Comparison of ENCODE assay signal across 15 mouse cellular contexts in the genomic region with DNA sequence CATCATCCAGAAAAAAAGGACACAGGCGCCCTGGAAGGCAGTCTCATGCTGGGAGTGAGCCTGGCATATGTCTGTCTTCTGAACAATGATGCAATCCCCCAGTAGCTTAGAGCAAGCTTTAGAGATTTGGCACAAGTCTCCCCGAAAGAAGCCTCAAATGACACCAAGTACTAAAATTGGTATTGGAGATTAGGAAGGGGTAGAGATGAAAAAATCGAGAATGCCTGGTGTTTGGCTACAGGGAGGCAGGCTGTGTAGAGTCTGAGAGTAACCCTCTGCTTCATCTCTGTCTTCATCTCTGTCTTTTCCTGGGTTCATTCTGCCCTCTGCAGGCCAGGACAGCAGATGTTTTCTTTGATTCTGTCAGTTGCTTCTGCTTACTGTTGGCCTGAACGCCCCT. TPM values are rescaled to one million over a fixed set of nuclear protein-coding genes. Genes with fewer than 3 reads are reported as not detected.
DNase-seq lines count a peak whose midpoint lies in the region; ATAC-seq and TF ChIP-seq lines count a peak whose summit lies in the region.
"Had no signal": no experiment of that assay in that cellular context is flagged by ENCODE, and none has a peak within 500 bp of the region (broad histone marks: within the 10 kb centered on the region; RNA-seq: fewer than 3 reads in every experiment).

No protein-coding gene starts in this region.

- H3K4me3 ChIP-seq in forebrain, postnatal 0 days (ENCODE audit: low read depth, low read length), result no peak overlapping the region
- H3K4me3 ChIP-seq in forebrain, embryonic 15.5 days, result no peak overlapping the region
- no peak overlapping the region for H3K4me3 ChIP-seq in layer of hippocampus, adult 2 months
- H3K4me3 ChIP-seq: limb, embryonic 13.5 days; megakaryocyte, embryonic 14.5 days had no signal

- no peak overlapping the region for H3K9ac ChIP-seq in forebrain, postnatal 0 days
- no peak overlapping the region for H3K9ac ChIP-seq in forebrain, embryonic 15.5 days (replicated peaks)
- H3K9ac ChIP-seq: limb, embryonic 13.5 days; liver, postnatal 0 days had no signal

- no peak overlapping the region for H3K4me2 ChIP-seq in forebrain, postnatal 0 days (ENCODE audit: low read depth)
- H3K4me2 ChIP-seq in forebrain, embryonic 15.5 days (replicated peaks), result no peak overlapping the region
- H3K4me2 ChIP-seq: limb, embryonic 13.5 days had no signal

- H3K4me1 ChIP-seq in forebrain, postnatal 0 days (ENCODE audit: insufficient read depth), result no peaks in the 10 kb centered on the region
- H3K4me1 ChIP-seq in forebrain, embryonic 15.5 days, result peaks cover 7% of the 10 kb centered on the region
- H3K4me1 ChIP-seq: limb, embryonic 13.5 days; megakaryocyte, embryonic 14.5 days had no signal

- ATAC-seq in forebrain, postnatal 0 days, result peak; percentile 58
- no peak for ATAC-seq in forebrain, embryonic 15.5 days (replicated peaks)
- no peak for ATAC-seq in megakaryocyte, adult 5-6 weeks (ENCODE audit: poor library complexity, severe bottlenecking)
- ATAC-seq: liver, postnatal 0 days had no signal

- H3K27me3 ChIP-seq in forebrain, postnatal 0 days (ENCODE audit: insufficient read depth, low read length), result no peaks in the 10 kb centered on the region
- H3K27me3 ChIP-seq in forebrain, embryonic 15.5 days, result no peaks in the 10 kb centered on the region
- H3K27me3 ChIP-seq: limb, embryonic 13.5 days; megakaryocyte, embryonic 14.5 days had no signal

- DNase-seq in forebrain, postnatal 0 days, result no peak
- DNase-seq in layer of hippocampus, adult 2 months (ENCODE audit: low spot score in 2 of 2), result no peak
- no peak for DNase-seq in layer of hippocampus, postnatal 36 days
- peak; percentile 51 for DNase-seq in 3T3-L1 (ENCODE audit: low read depth, low spot score)
- peak; percentile 49 for DNase-seq in brain, adult 2 months (ENCODE audit: low read depth, low spot score)
- DNase-seq in layer of hippocampus, adult 8-10 months (ENCODE audit: low spot score in 2 of 2), result no peak
- DNase-seq: adrenal gland, adult 2 months; heart, postnatal 14 days; kidney, adult 18-20 months; liver, postnatal 0 days; thymus, adult 18-20 months had no signal

- no peak overlapping the region for H3K27ac ChIP-seq in forebrain, postnatal 0 days (ENCODE audit: low read depth, low read length)
- no peak overlapping the region for H3K27ac ChIP-seq in forebrain, embryonic 15.5 days (replicated peaks)
- peak overlapping the region; percentile 6 for H3K27ac ChIP-seq in layer of hippocampus, adult 2 months
- H3K27ac ChIP-seq: limb, embryonic 13.5 days had no signal

- peak; percentile 62 for TF ChIP-seq CTCF in forebrain, postnatal 0 days (IDR thresholded peaks at IDR 0.05; ENCODE audit: low read depth)
- peak; percentile 65 for TF ChIP-seq CTCF in layer of hippocampus, adult 2 months (conservative IDR thresholded peaks at IDR 0.05)

- H3K36me3 ChIP-seq in forebrain, postnatal 0 days (ENCODE audit: insufficient read depth), result no peaks in the 10 kb centered on the region
- no peaks in the 10 kb centered on the region for H3K36me3 ChIP-seq in forebrain, embryonic 15.5 days
- H3K36me3 ChIP-seq: limb, embryonic 13.5 days had no signal

- WGBS in forebrain, postnatal 0 days, result 60% methylated on average over 4 of the region's 4 CpGs
- WGBS in forebrain, embryonic 15.5 days, result 74% methylated on average over 4 of the region's 4 CpGs

- no peaks in the 10 kb centered on the region for H3K9me3 ChIP-seq in forebrain, postnatal 0 days (ENCODE audit: low read length)
- H3K9me3 ChIP-seq in forebrain, embryonic 15.5 days, result no peaks in the 10 kb centered on the region
- H3K9me3 ChIP-seq: limb, embryonic 13.5 days; megakaryocyte, embryonic 14.5 days had no signal

RNA-seq across cellular contexts. Expression of a gene that starts 24.5 kb away (rescaled TPM):
- total RNA-seq in forebrain, postnatal 0 days (2014; rRNA removed), result 14.1 and 14.7 TPM in 2 replicates
- 6.5 and 9.2 TPM in 2 replicates for polyA plus RNA-seq in forebrain, postnatal 0 days (2015; fragmentation: Nextera tagmentation; extraction: Ambion mirVana)
- 20.9 and 21.4 TPM in 2 replicates for polyA plus RNA-seq in forebrain, embryonic 15.5 days (2015; fragmentation: Nextera tagmentation; extraction: Ambion mirVana)
- total RNA-seq in layer of hippocampus, adult 2 months (2021), result 10 to 100 TPM; 39.7 to 51.1 TPM
- total RNA-seq in layer of hippocampus, postnatal 36 days (2021), result 10 to 100 TPM; 39.2 to 40.3 TPM
- 10 to 100 TPM; 41.3 to 56.1 (median 50.2) TPM for total RNA-seq in layer of hippocampus, adult 8-10 months (2022)
- 6.0 and 7.0 TPM in 2 replicates for total RNA-seq in megakaryocyte, adult 5-6 weeks (2015)
- total RNA-seq in megakaryocyte, adult 5-6 weeks (2017), result 8.3 and 10.1 TPM in 2 replicates

RNA-seq across cellular contexts. Expression of a gene that starts 32.1 kb away (rescaled TPM):
- total RNA-seq in forebrain, postnatal 0 days (2014; rRNA removed), result 2.2 and 3.1 TPM in 2 replicates
- 4.3 and 5.6 TPM in 2 replicates for polyA plus RNA-seq in forebrain, postnatal 0 days (2015; fragmentation: Nextera tagmentation; extraction: Ambion mirVana)
- 1.9 and 3.0 TPM in 2 replicates for polyA plus RNA-seq in forebrain, embryonic 15.5 days (2015; fragmentation: Nextera tagmentation; extraction: Ambion mirVana)
- total RNA-seq in layer of hippocampus, adult 2 months (2021), result 1 to 10 TPM; 2.4 to 2.5 TPM
- total RNA-seq in layer of hippocampus, postnatal 36 days (2021), result 1 to 10 TPM; 2.6 to 3.4 TPM
- 1 to 10 TPM; 2.1 to 4.2 (median 2.6) TPM for total RNA-seq in layer of hippocampus, adult 8-10 months (2022)
- not detected in 2 replicates for total RNA-seq in megakaryocyte, adult 5-6 weeks (2015)
- total RNA-seq in megakaryocyte, adult 5-6 weeks (2017), result not detected in 2 replicates
- polyA plus RNA-seq: adrenal gland, adult 2 months; liver, postnatal 0 days had no signal

RNA-seq across cellular contexts. Expression of a gene that starts 49.8 kb away (rescaled TPM):
- 0.08 TPM in 1 of 2 replicates, not detected in the other for total RNA-seq in forebrain, postnatal 0 days (2014; rRNA removed)
- polyA plus RNA-seq in forebrain, postnatal 0 days (2015; fragmentation: Nextera tagmentation; extraction: Ambion mirVana), result 0.06 TPM in 1 of 2 replicates, not detected in the other
- 0.19 TPM in 1 of 2 replicates, not detected in the other for polyA plus RNA-seq in forebrain, embryonic 15.5 days (2015; fragmentation: Nextera tagmentation; extraction: Ambion mirVana)
- under 1 TPM; 0.27 to 0.36 TPM for total RNA-seq in layer of hippocampus, adult 2 months (2021)
- total RNA-seq in layer of hippocampus, postnatal 36 days (2021), result under 1 TPM; 0.22 to 0.56 TPM
- under 1 TPM; 0.23 to 0.97 (median 0.66) TPM for total RNA-seq in layer of hippocampus, adult 8-10 months (2022)
- not detected in 2 replicates for total RNA-seq in megakaryocyte, adult 5-6 weeks (2015)
- not detected in 2 replicates for total RNA-seq in megakaryocyte, adult 5-6 weeks (2017)
- polyA plus RNA-seq: adrenal gland, adult 2 months; liver, postnatal 0 days had no signal

Comparison
In these comparisons a context has a peak if more than half of its experiments do, and no peak if none do; other contexts are left out.
1. DNase-seq: peak in 3T3-L1 (single experiment) and brain, adult 2 months (single experiment); none in forebrain, postnatal 0 days (single experiment), layer of hippocampus, adult 2 months (0 of 2), layer of hippocampus, postnatal 36 days (0 of 2) and layer of hippocampus, adult 8-10 months (0 of 2).